Mouse (Mus musculus) kidney, postnatal 0 days (tissue): ENCODE measurements around the gene Fibcd1. TPM values are rescaled to one million over a fixed set of nuclear protein-coding genes. Genes with fewer than 3 reads are reported as not detected.

ENCODE experiments used
- ATAC-seq: fragments of 200-750 bp; cut with Nextera tagmentation; replicated peaks from 2 replicates; pipeline ENCODE4 v1.8.0; 2017; ENCODE audit warnings: low read depth, moderate number of reproducible peaks, moderate TSS enrichment, moderate library complexity; ENCODE audit not compliant: low FRiP score
- DNase-seq: peaks from one replicate; pipeline ENCODE4 v3.0.0-alpha.2; 2016; ENCODE audit warnings: low spot score
- H3K27ac ChIP-seq: fragments of 300-500 bp; sonication (generic); 2 replicates; pipeline ENCODE4 v1.5.1; 2014; ENCODE audit warnings: mild to moderate bottlenecking
- H3K27me3 ChIP-seq: fragments of 300-500 bp; sonication (generic); 2 replicates; pipeline ENCODE4 v1.6.1; 2014; ENCODE audit warnings: low read length, mixed read lengths; ENCODE audit not compliant: insufficient read depth
- H3K36me3 ChIP-seq: fragments of 300-500 bp; sonication (generic); 2 replicates; pipeline ENCODE4 v1.6.1; 2014; ENCODE audit warnings: low read length, mixed read lengths; ENCODE audit not compliant: insufficient read depth
- H3K4me1 ChIP-seq: fragments of 300-500 bp; sonication (generic); replicated peaks from 2 replicates; pipeline ENCODE4 v1.6.1; 2014; ENCODE audit warnings: antibody characterized with exemption, low read length, mixed read lengths; ENCODE audit not compliant: insufficient read depth
- H3K4me2 ChIP-seq: fragments of 300-500 bp; sonication (generic); 2 replicates; pipeline ENCODE4 v1.6.1; 2014; ENCODE audit warnings: mild to moderate bottlenecking, low read length, moderate library complexity, mixed read lengths
- H3K4me3 ChIP-seq: fragments of 300-500 bp; sonication (generic); replicated peaks from 2 replicates; pipeline ENCODE4 v1.5.1; 2014; ENCODE audit warnings: low read depth, low read length
- H3K9ac ChIP-seq: fragments of 300-500 bp; sonication (generic); 2 replicates; pipeline ENCODE4 v1.6.1; 2014; ENCODE audit warnings: low read depth, low read length
- H3K9me3 ChIP-seq: fragments of 300-500 bp; sonication (generic); replicated peaks from 2 replicates; pipeline ENCODE4 v1.6.1; 2016; ENCODE audit warnings: low read length, inconsistent platforms, mixed read lengths
- CTCF ChIP-seq: IDR thresholded peaks from 2 replicates; pipeline ENCODE4 v1.5.1; 2016; ENCODE audit warnings: antibody characterized with exemption, low read depth, mild to moderate bottlenecking, moderate library complexity
- WGBS: fragments of 180-500 bp; shearing (Covaris S2); extraction: QIAGEN DNeasy Blood & Tissue Kit; methylation state at CpG from one replicate; pipeline ENCODE4 v1.1.7; 2014; 5-methylcytosine and 5-hydroxymethylcytosine counted together
- polyA plus RNA-seq: library from polyadenylated mRNA; unstranded; fragments of >200 nt; fragmentation: Nextera tagmentation; extraction: Ambion mirVana; gene quantifications from 2 replicates; pipeline ENCODE4 v1.2.1, GENCODE M21; 2015

The Fibcd1 gene
- polyA plus RNA-seq, 1 experiment from 2014 or later, result 0.75 TPM

DNA sequence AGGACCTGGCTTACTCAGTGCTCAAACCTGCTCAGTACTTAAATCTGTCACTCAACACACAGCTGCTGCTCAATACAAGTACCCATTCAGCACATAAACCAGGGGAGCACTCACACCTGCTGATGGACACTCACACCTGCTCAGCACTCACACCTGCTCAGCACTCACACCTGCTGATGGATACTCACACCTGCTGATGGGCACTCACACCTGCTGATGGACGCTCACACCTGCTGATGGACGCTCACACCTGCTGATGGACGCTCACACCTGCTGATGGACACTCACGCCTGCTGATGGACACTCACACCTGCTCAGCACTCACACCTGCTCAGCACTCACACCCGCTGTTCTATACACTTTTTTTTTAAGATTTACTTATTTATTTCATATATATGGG, 23.9 kb upstream of the Fibcd1 start:
- no peak for TF ChIP-seq CTCF
- ATAC-seq (no peak), DNase-seq (no peak)
- Histone ChIP-seq H3K27ac (no peak overlapping the region), H3K9me3 (no peaks in the 10 kb centered on the region), H3K27me3 (no peaks in the 10 kb centered on the region; the same call in 1 of the 2 replicates), H3K36me3 (no peaks in the 10 kb centered on the region), H3K4me2 (no peak overlapping the region), H3K9ac (no peak overlapping the region), H3K4me3 (no peak overlapping the region), H3K4me1 (0 out of 2 replicates have a peak, but pooled peaks cover 4% of the 10 kb centered on the region)
- WGBS, result 89% methylated on average over 5 of the region's 5 CpGs

DNA sequence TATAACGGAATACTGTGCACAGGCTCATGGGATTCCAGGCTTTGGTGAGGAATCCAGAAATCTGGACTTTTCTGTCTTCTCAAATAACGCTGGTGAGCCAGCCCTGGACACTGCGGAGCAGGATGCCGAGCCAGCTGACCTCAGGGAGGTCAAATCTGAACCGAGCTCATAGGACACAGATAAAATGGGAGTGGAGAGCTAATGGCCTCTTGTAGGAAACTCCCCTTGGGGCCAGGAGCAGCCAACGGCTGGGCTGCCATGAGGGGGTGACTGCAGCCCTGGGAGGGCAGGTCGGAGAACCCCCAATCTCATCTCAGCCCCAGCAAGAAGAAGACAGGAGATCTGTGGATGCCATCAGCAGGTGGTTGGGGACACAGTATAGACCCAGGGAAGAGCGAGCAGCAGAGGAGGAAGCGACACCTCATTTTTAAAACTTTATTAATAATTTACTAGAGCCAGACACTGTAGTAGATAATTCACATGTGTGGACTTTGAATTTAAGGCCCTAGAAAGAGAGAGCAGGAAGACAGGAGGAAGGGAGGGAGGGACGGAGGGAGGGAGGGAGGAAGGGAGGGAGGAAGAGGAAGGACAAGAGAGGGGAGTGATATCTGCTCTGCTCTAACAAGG, 22.8 kb upstream of the Fibcd1 start:
- WGBS, result 41% methylated on average over 10 of the region's 10 CpGs
- DNase-seq (no peak), ATAC-seq (peak; percentile 58)
- no peak for TF ChIP-seq CTCF
- peak overlapping the region; percentile 79 for H3K27ac ChIP-seq
- H3K4me3 ChIP-seq, result no peak overlapping the region
- no peaks in the 10 kb centered on the region for H3K9me3 ChIP-seq
- no peak overlapping the region for H3K9ac ChIP-seq
- H3K4me1 ChIP-seq, result 0 out of 2 replicates have a peak, but pooled peaks cover 4% of the 10 kb centered on the region
- H3K4me2 ChIP-seq, result no peak overlapping the region
- H3K36me3 ChIP-seq, result no peaks in the 10 kb centered on the region
- H3K27me3 ChIP-seq, result no peaks in the 10 kb centered on the region; the same call in 1 of the 2 replicates

DNA sequence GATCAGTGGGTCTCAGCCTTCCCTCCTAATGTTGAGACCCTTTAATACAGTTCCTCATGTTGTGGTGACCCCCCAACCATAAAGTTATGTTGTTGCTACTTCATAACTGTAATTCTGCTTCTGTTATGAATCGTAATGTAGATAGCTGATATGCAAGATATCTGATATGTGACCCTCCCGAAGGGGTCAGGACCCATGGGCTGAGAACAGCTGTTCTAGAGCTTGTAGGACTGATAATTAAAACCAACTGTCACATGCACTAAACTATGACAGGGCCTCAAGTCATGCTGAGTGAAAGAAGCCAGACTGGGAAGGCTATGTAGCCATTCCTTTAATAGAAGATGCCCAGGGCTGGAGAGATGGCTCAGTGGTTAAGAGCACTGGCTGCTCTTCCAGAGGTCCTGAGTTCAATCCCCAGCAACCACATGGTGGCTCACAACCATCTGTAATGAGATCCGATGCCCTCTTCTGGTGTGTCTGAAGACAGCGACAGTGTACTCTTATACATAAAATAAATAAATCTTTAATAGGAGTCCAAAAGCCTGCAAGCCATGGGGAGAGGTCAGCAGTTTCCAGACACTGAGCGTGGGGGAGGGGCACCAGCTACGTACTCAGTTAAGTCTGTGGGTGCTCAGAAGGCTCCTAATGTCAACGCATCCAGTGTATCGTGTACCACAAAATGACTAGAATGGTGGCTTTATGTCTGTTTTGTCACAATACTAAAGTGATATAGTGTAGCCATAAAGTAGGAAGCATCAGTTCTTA, 22.1 kb upstream of the Fibcd1 start:
- DNase-seq, result no peak
- no peaks in the 10 kb centered on the region for H3K9me3 ChIP-seq
- no peaks in the 10 kb centered on the region for H3K36me3 ChIP-seq
- H3K4me1 ChIP-seq, result 0 out of 2 replicates have a peak, but pooled peaks cover 4% of the 10 kb centered on the region
- no peak for TF ChIP-seq CTCF
- H3K27me3 ChIP-seq, result no peaks in the 10 kb centered on the region
- no peak overlapping the region for H3K4me3 ChIP-seq
- no peak for ATAC-seq
- no peak overlapping the region for H3K4me2 ChIP-seq
- H3K9ac ChIP-seq, result no peak overlapping the region
- H3K27ac ChIP-seq, result peak overlapping the region; percentile 79; the same call in 1 of the 2 replicates
- WGBS, result 62% methylated on average over 8 of the region's 8 CpGs

DNA sequence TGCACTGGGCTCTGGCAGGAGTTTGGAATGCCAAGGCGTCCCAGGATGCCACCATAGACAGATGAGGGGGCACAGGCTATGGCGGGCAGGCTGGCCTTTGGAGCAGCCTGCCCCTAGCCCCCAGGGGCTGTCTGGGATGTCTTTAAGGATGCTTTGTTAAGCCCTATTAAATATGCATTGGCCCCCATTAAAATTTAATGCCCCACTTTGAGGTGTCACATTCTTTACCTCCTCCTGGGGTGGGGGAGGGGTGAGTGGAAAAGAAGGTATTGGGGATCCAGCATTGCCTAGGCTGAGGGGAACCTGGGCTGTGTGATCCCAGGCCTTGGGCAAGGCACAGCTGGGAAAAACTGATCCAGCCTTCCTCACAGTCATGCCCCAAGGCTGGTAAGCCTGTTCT, 20.0 kb upstream of the Fibcd1 start:
- WGBS, result 36% methylated on average over 2 of the region's 2 CpGs

DNA sequence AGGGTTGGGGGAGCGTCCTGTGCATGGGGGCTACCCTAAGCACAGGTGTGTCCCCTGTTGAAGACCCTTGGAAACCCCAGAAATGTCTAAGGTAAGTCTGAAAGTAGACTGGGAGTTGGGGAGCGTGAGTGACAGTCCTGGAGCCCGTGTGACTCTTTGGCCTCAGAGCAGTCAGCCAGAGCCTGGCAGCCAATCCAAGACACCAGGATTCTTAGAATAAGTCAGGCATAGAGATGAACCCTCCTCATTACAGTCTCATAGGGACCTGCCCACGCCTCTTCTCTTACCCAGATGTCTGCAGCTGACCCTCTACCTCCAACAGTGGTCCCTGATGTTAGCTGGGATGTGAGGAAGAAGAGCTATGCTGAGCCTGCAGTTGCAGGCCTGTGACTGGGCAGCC, 19.5 kb upstream of the Fibcd1 start:
- peak; percentile 69 for DNase-seq
- H3K27me3 ChIP-seq, result no peaks in the 10 kb centered on the region
- no peak overlapping the region for H3K4me2 ChIP-seq
- H3K4me3 ChIP-seq, result no peak overlapping the region
- no peaks in the 10 kb centered on the region for H3K36me3 ChIP-seq
- no peak for TF ChIP-seq CTCF
- 0 out of 2 replicates have a peak, but pooled peaks cover 4% of the 10 kb centered on the region for H3K4me1 ChIP-seq
- WGBS, result 38% methylated on average over 4 of the region's 4 CpGs
- no peak for ATAC-seq
- no peak overlapping the region for H3K9ac ChIP-seq
- no peaks in the 10 kb centered on the region for H3K9me3 ChIP-seq
- no peak overlapping the region for H3K27ac ChIP-seq

More for the DNA sequence above, 20.0 kb upstream of the Fibcd1 start:
- Histone ChIP-seq H3K9me3 (no peaks in the 10 kb centered on the region), H3K27ac (no peak overlapping the region), H3K27me3 (no peaks in the 10 kb centered on the region), H3K36me3 (no peaks in the 10 kb centered on the region), H3K9ac (no peak overlapping the region), H3K4me1 (0 out of 2 replicates have a peak, but pooled peaks cover 4% of the 10 kb centered on the region), H3K4me3 (no peak overlapping the region), H3K4me2 (no peak overlapping the region)
- ATAC-seq (no peak), DNase-seq (no peak)
- no peak for TF ChIP-seq CTCF

DNA sequence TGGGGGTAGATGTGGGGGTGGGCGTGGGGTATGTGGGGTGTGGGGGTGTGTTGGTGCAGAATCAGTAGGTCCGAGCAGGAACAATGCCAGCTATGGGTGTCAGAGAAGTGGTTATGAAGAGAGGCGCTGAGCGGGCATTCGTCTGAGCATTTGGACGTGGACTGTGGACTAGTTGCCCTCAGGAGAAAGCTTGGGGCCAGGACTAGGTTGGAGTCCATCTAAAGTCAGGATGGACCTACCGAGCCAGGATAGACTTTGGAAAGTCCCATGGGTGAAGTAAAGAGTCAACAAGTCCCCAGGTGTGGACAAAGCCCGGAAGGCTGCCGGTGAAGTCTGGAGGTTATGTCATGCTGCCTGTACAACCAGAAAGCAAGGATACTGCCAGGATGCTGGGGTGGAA, 19.1 kb upstream of the Fibcd1 start:
- Histone ChIP-seq H3K4me1 (0 out of 2 replicates have a peak, but pooled peaks cover 4% of the 10 kb centered on the region), H3K27me3 (no peaks in the 10 kb centered on the region), H3K4me2 (no peak overlapping the region), H3K36me3 (no peaks in the 10 kb centered on the region), H3K9me3 (no peaks in the 10 kb centered on the region), H3K4me3 (no peak overlapping the region), H3K27ac (no peak overlapping the region), H3K9ac (no peak overlapping the region)
- WGBS, result 78% methylated on average over 9 of the region's 9 CpGs
- no peak for TF ChIP-seq CTCF
- DNase-seq (no peak), ATAC-seq (no peak)
